Mouse (Mus musculus): ENCODE data around the gene Gm49661. TPM values are rescaled to one million over a fixed set of nuclear protein-coding genes. Genes with fewer than 3 reads are reported as not detected.

Gm49661 gene
- total and polyA plus RNA-seq, 3 experiments: 3.1 TPM; not detected in 2

- Histone ChIP-seq H3K4me3 (replicated peaks in 1 of 3; ENCODE audit: low read depth in 2 of 3, low read length in 2 of 3, poor library complexity in 1 of 3) (no peak within 1 kb of the TSS), H3K9me3 (replicated peaks; ENCODE audit: low read length) (peaks cover 2% of the 10 kb centered on the region), H3K36me3 (replicated peaks in 1 of 2; ENCODE audit: control insufficient read depth in 1 of 2, insufficient read depth in 1 of 2, low read length in 1 of 2) (no peaks in the 10 kb centered on the region), H3K4me1 (ENCODE audit: control insufficient read depth in 1 of 2, insufficient read depth in 2 of 2) (peaks cover 0 to 9% of the 10 kb centered on the region in 2 experiments; a peak in 2 of 4 replicates), H3K9ac (ENCODE audit: insufficient read depth, low read depth) (no peak within 1 kb of the TSS), H3K4me2 (ENCODE audit: insufficient read depth, low read depth, poor library complexity, severe bottlenecking) (peak within 1 kb of the TSS; percentile 16), H3K79me2 (replicated peaks; ENCODE audit: control insufficient read depth, extremely low read depth, insufficient read depth, poor library complexity, severe bottlenecking) (no peaks in the 10 kb centered on the region), H3K27me3 (replicated peaks) (peaks cover 70% of the 10 kb centered on the region), H3K27ac (ENCODE audit: insufficient read depth, low read depth) (no peak within 1 kb of the TSS)
- TF ChIP-seq SMC3 (IDR thresholded peaks at IDR 0.05; ENCODE audit: low read depth, low read length): peak; percentile 29; the same call in 1 of the 2 replicates
- TF ChIP-seq RAD21 (IDR thresholded peaks at IDR 0.05; ENCODE audit: low read depth, low read length): peak; percentile 39
- peak in 1 of 2 experiments; percentile 61; a peak in 2 of 4 replicates for TF ChIP-seq CTCF (conservative IDR thresholded peaks at IDR 0.05 in 1 of 2, IDR thresholded peaks at IDR 0.05 in 1 of 2; ENCODE audit: low read depth in 2 of 2, low read length in 2 of 2)
- TF ChIP-seq TBP (conservative IDR thresholded peaks at IDR 0.05; ENCODE audit: low read depth, low read length): no peak
- dilution Hi-C loops (cut with MboI; ENCODE audit: extremely low pct_ligation_motif_present, extremely low pct_unique_long_range_greater_than_20kb, low sequenced_read_pairs) (no loop called here), in situ Hi-C loops (cut with MboI; ENCODE audit: low pct_ligation_motif_present, low pct_unique_long_range_greater_than_20kb, low sequenced_read_pairs) (no loop called here)
- no peak for DNase-seq (ENCODE audit: extremely low read depth)
Observed at GRCm38 (mm10) chr8:84946528-84947240, 22.5 kb downstream of the Gm49661 start, which contains the start of gene Rtbdn. Gene Rtbdn (plus strand): TSS chr8:84946991.

- H3K27ac ChIP-seq (ENCODE audit: insufficient read depth, low read depth): no peak overlapping the region
- TF ChIP-seq ZC3H11A (IDR thresholded peaks at IDR 0.05; ENCODE audit: low read depth, low read length) (no peak), USF2 (conservative IDR thresholded peaks at IDR 0.05; ENCODE audit: low read depth, low read length) (no peak), RCOR1 (conservative IDR thresholded peaks at IDR 0.05; ENCODE audit: low read depth, low read length) (no peak), ETS1 (conservative IDR thresholded peaks at IDR 0.05; ENCODE audit: low read depth, low read length) (no peak), TCF12 (IDR thresholded peaks at IDR 0.05; ENCODE audit: low read depth, low read length) (no peak), RAD21 (IDR thresholded peaks at IDR 0.05; ENCODE audit: low read depth, low read length) (no peak)
- dilution Hi-C loops (cut with MboI; ENCODE audit: extremely low pct_ligation_motif_present, extremely low pct_unique_long_range_greater_than_20kb, low sequenced_read_pairs) (no loop called here), in situ Hi-C loops (cut with MboI; ENCODE audit: low pct_ligation_motif_present, low pct_unique_long_range_greater_than_20kb, low sequenced_read_pairs) (no loop called here)
- no peak for DNase-seq (ENCODE audit: extremely low read depth)
- no peaks in the 10 kb centered on the region for H3K36me3 ChIP-seq (replicated peaks in 1 of 2; ENCODE audit: control insufficient read depth in 1 of 2, insufficient read depth in 1 of 2, low read length in 1 of 2)
- H3K9ac ChIP-seq (ENCODE audit: insufficient read depth, low read depth): no peak overlapping the region
- H3K4me3 ChIP-seq (replicated peaks in 1 of 3; ENCODE audit: low read depth in 2 of 3, low read length in 2 of 3, poor library complexity in 1 of 3): no peak overlapping the region
- peaks cover 0 to 7% of the 10 kb centered on the region in 2 experiments; a peak in 2 of 4 replicates for H3K4me1 ChIP-seq (ENCODE audit: control insufficient read depth in 1 of 2, insufficient read depth in 2 of 2)
- H3K4me2 ChIP-seq (ENCODE audit: insufficient read depth, low read depth, poor library complexity, severe bottlenecking): peak overlapping the region; percentile 16
- peaks cover 2% of the 10 kb centered on the region for H3K9me3 ChIP-seq (replicated peaks; ENCODE audit: low read length)
- H3K79me2 ChIP-seq (replicated peaks; ENCODE audit: control insufficient read depth, extremely low read depth, insufficient read depth, poor library complexity, severe bottlenecking): no peaks in the 10 kb centered on the region
- H3K27me3 ChIP-seq (replicated peaks): peaks cover 69% of the 10 kb centered on the region
Observed at GRCm38 (mm10) chr8:84945633-84946527, 23.4 kb downstream of the Gm49661 start.

- no peak overlapping the region for H3K27ac ChIP-seq (ENCODE audit: insufficient read depth, low read depth)
- TF ChIP-seq NRF1 (IDR thresholded peaks at IDR 0.05; ENCODE audit: low read depth, low read length) (peak; percentile 27; the same call in 1 of the 2 replicates), JUN (IDR thresholded peaks at IDR 0.05; ENCODE audit: insufficient read depth, low read depth, low read length) (no peak)
- peaks cover 0 to 7% of the 10 kb centered on the region in 2 experiments; a peak in 2 of 4 replicates for H3K4me1 ChIP-seq (ENCODE audit: control insufficient read depth in 1 of 2, insufficient read depth in 2 of 2)
- H3K9ac ChIP-seq (ENCODE audit: insufficient read depth, low read depth): no peak overlapping the region
- H3K9me3 ChIP-seq (replicated peaks; ENCODE audit: low read length): peaks cover 2% of the 10 kb centered on the region
- dilution Hi-C loops (cut with MboI; ENCODE audit: extremely low pct_ligation_motif_present, extremely low pct_unique_long_range_greater_than_20kb, low sequenced_read_pairs) (no loop called here), in situ Hi-C loops (cut with MboI; ENCODE audit: low pct_ligation_motif_present, low pct_unique_long_range_greater_than_20kb, low sequenced_read_pairs) (no loop called here)
- H3K36me3 ChIP-seq (replicated peaks in 1 of 2; ENCODE audit: control insufficient read depth in 1 of 2, insufficient read depth in 1 of 2, low read length in 1 of 2): no peaks in the 10 kb centered on the region
- DNase-seq (ENCODE audit: extremely low read depth): no peak
- H3K4me3 ChIP-seq (replicated peaks in 1 of 3; ENCODE audit: low read depth in 2 of 3, low read length in 2 of 3, poor library complexity in 1 of 3): no peak overlapping the region
- H3K4me2 ChIP-seq (ENCODE audit: insufficient read depth, low read depth, poor library complexity, severe bottlenecking): peak overlapping the region; percentile 92; the same call in 1 of the 2 replicates
- peaks cover 69% of the 10 kb centered on the region for H3K27me3 ChIP-seq (replicated peaks)
- no peaks in the 10 kb centered on the region for H3K79me2 ChIP-seq (replicated peaks; ENCODE audit: control insufficient read depth, extremely low read depth, insufficient read depth, poor library complexity, severe bottlenecking)
Observed at GRCm38 (mm10) chr8:84945235-84945632, 24.0 kb downstream of the Gm49661 start.
